ENCODE assay signal across 10 mouse cellular contexts in the genomic region with DNA sequence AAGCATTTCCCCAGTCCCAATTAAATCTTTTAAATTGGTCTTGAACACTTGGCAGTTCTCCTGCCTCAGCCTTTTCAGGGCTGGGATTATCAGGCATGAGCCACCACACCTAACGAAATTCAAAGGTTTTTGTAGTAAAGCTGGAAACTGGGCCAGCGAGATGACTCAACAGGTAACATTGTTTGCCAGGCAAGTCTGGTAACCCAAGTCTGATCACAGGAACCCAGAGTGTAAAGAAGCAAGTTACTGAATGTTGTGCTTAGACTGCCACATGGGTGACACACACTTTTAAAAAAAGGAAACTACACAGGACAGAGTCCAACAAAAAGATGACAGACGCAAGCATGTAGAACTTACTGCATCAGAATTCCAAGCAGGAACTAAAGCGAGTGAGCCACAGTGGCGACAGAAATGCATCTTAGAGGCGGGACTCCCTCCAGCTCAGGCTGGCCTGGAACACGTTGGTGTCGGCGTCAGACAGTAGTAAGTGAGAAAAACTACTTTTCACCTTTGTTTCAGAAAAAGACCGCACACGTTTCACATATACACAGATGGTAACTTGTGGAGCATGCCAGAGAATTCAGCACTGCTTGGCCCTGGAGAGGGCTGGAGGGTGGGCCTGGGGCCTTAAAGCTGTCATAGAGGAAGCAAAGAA. TPM values are rescaled to one million over a fixed set of nuclear protein-coding genes. Genes with fewer than 3 reads are reported as not detected.
A peak's percentile ranks its signal among the peaks of the same experiment; 100 is the strongest.
DNase-seq lines count a peak whose midpoint lies in the region; ATAC-seq and TF ChIP-seq lines count a peak whose summit lies in the region.
"Had no signal": no experiment of that assay in that cellular context is flagged by ENCODE, and none has a peak within 500 bp of the region (broad histone marks: within the 10 kb centered on the region; RNA-seq: fewer than 3 reads in every experiment).

No protein-coding gene starts in this region.

- H3K27me3 ChIP-seq in intestine, embryonic 15.5 days (replicated peaks), result no peaks in the 10 kb centered on the region
- H3K27me3 ChIP-seq in intestine, embryonic 16.5 days (replicated peaks; ENCODE audit: control insufficient read depth, insufficient read depth, low read length), result no peaks in the 10 kb centered on the region
- no peaks in the 10 kb centered on the region for H3K27me3 ChIP-seq in MEL (ENCODE audit: control insufficient read depth in 1 of 2, insufficient read depth in 2 of 2, low read length in 2 of 2)
- H3K27me3 ChIP-seq in forebrain, embryonic 14.5 days (replicated peaks; ENCODE audit: control insufficient read depth, insufficient read depth, low read length), result no peaks in the 10 kb centered on the region
- no peaks in the 10 kb centered on the region for H3K27me3 ChIP-seq in liver, embryonic 15.5 days
- H3K27me3 ChIP-seq: lung, embryonic 15.5 days had no signal

- H3K79me2 ChIP-seq in MEL (ENCODE audit: control insufficient read depth, insufficient read depth, low read length, poor library complexity), result peaks cover 30% of the 10 kb centered on the region

- no peak for TF ChIP-seq CTCF in MEL (IDR thresholded peaks at IDR 0.05 in 2 of 3, conservative IDR thresholded peaks at IDR 0.05 in 1 of 3; ENCODE audit: control insufficient read depth in 1 of 3, insufficient read depth in 1 of 3, low read depth in 2 of 3, low read length in 3 of 3, poor library complexity in 1 of 3, severe bottlenecking in 1 of 3)

- TF ChIP-seq EP300 in MEL (IDR thresholded peaks at IDR 0.05; ENCODE audit: low read depth in 1 of 2, low read length in 2 of 2), result no peak

- peaks cover 22% of the 10 kb centered on the region for H3K4me1 ChIP-seq in intestine, embryonic 15.5 days (replicated peaks)
- peaks cover 16% of the 10 kb centered on the region for H3K4me1 ChIP-seq in intestine, embryonic 16.5 days (ENCODE audit: control insufficient read depth, insufficient read depth, low read length)
- H3K4me1 ChIP-seq in MEL (ENCODE audit: control insufficient read depth in 1 of 2, insufficient read depth in 2 of 2, low read length in 2 of 2), result peaks cover 0 to 21% of the 10 kb centered on the region in 2 experiments; a peak in 2 of 4 replicates
- peaks cover 10% of the 10 kb centered on the region for H3K4me1 ChIP-seq in forebrain, embryonic 14.5 days (ENCODE audit: control insufficient read depth, insufficient read depth, low read length)
- H3K4me1 ChIP-seq in liver, embryonic 15.5 days (replicated peaks), result peaks cover 25% of the 10 kb centered on the region

- no peaks in the 10 kb centered on the region for H3K9me3 ChIP-seq in intestine, embryonic 15.5 days
- H3K9me3 ChIP-seq in intestine, embryonic 16.5 days (ENCODE audit: control insufficient read depth, low read length), result no peaks in the 10 kb centered on the region
- H3K9me3 ChIP-seq in MEL (replicated peaks; ENCODE audit: insufficient read depth, low read length), result no peaks in the 10 kb centered on the region
- no peaks in the 10 kb centered on the region for H3K9me3 ChIP-seq in forebrain, embryonic 14.5 days (replicated peaks; ENCODE audit: control insufficient read depth, low read length)
- no peaks in the 10 kb centered on the region for H3K9me3 ChIP-seq in liver, embryonic 15.5 days (replicated peaks)
- H3K9me3 ChIP-seq: lung, embryonic 15.5 days had no signal

- no peak for ATAC-seq in intestine, embryonic 15.5 days
- ATAC-seq in intestine, embryonic 16.5 days, result no peak
- no peak for ATAC-seq in forebrain, embryonic 14.5 days
- ATAC-seq in liver, embryonic 15.5 days (ENCODE audit: insufficient read depth), result no peak
- no peak for ATAC-seq in activated CD4-positive, CD25-positive, alpha-beta regulatory T cell, adult 4 months
- no peak for ATAC-seq in megakaryocyte-erythroid progenitor cell, adult 5-6 weeks (replicated peaks; ENCODE audit: low FRiP score, low TSS enrichment, poor library complexity, severe bottlenecking)

- no peak for TF ChIP-seq POLR2A in MEL (IDR thresholded peaks at IDR 0.05; ENCODE audit: control insufficient read depth in 1 of 2, insufficient read depth in 1 of 2, low read depth in 1 of 2, low read length in 2 of 2, poor library complexity in 1 of 2)

- H3K27ac ChIP-seq in intestine, embryonic 15.5 days, result no peak overlapping the region
- no peak overlapping the region for H3K27ac ChIP-seq in intestine, embryonic 16.5 days (ENCODE audit: low read length)
- peak overlapping the region; percentile 50 for H3K27ac ChIP-seq in MEL (ENCODE audit: control insufficient read depth, low read depth, low read length)
- H3K27ac ChIP-seq in forebrain, embryonic 14.5 days (ENCODE audit: low read depth, low read length), result no peak overlapping the region
- H3K27ac ChIP-seq in liver, embryonic 15.5 days (replicated peaks), result no peak overlapping the region
- H3K27ac ChIP-seq: lung, embryonic 15.5 days had no signal

- peak overlapping the region; percentile 71 for H3K4me2 ChIP-seq in intestine, embryonic 15.5 days (replicated peaks)
- no peak overlapping the region for H3K4me2 ChIP-seq in intestine, embryonic 16.5 days (ENCODE audit: low read depth, low read length)
- peak overlapping the region; percentile 59 for H3K4me2 ChIP-seq in forebrain, embryonic 14.5 days (ENCODE audit: low read length)
- peak overlapping the region; percentile 93; the same call in 1 of the 2 replicates for H3K4me2 ChIP-seq in liver, embryonic 15.5 days

- DNase-seq in MEL (ENCODE audit: low read depth, low spot score), result no peak
- peak; percentile 3 for DNase-seq in forebrain, embryonic 14.5 days (ENCODE audit: low spot score)
- DNase-seq in thymus, postnatal 25 days, result no peak
- DNase-seq: kidney, adult 11 months had no signal

- 75% methylated on average over 11 of the region's 11 CpGs for WGBS in intestine, embryonic 15.5 days
- WGBS in intestine, embryonic 16.5 days, result 78% methylated on average over 11 of the region's 11 CpGs
- WGBS in forebrain, embryonic 14.5 days, result 78% methylated on average over 11 of the region's 11 CpGs
- WGBS in liver, embryonic 15.5 days (ENCODE audit: insufficient replicate concordance), result 77% methylated on average over 11 of the region's 11 CpGs

- H3K36me3 ChIP-seq in intestine, embryonic 15.5 days, result peaks cover 12% of the 10 kb centered on the region; the same call in 1 of the 2 replicates
- peaks cover 7% of the 10 kb centered on the region for H3K36me3 ChIP-seq in intestine, embryonic 16.5 days (ENCODE audit: control insufficient read depth, insufficient read depth, low read length)
- peaks cover 4 to 8% of the 10 kb centered on the region in 2 experiments for H3K36me3 ChIP-seq in MEL (ENCODE audit: control insufficient read depth in 1 of 2, insufficient read depth in 2 of 2, low read length in 2 of 2)
- H3K36me3 ChIP-seq in forebrain, embryonic 14.5 days (ENCODE audit: control insufficient read depth, insufficient read depth, low read length), result peaks cover 28% of the 10 kb centered on the region
- H3K36me3 ChIP-seq in liver, embryonic 15.5 days (replicated peaks), result peaks cover 25% of the 10 kb centered on the region

- peak overlapping the region; percentile 40 for H3K9ac ChIP-seq in intestine, embryonic 15.5 days
- H3K9ac ChIP-seq in intestine, embryonic 16.5 days (ENCODE audit: low read depth, low read length), result no peak overlapping the region
- peak overlapping the region; percentile 84 for H3K9ac ChIP-seq in MEL (ENCODE audit: control insufficient read depth, low read depth, low read length, poor library complexity, severe bottlenecking)
- peak overlapping the region; percentile 63 for H3K9ac ChIP-seq in forebrain, embryonic 14.5 days (ENCODE audit: low read length)
- no peak overlapping the region for H3K9ac ChIP-seq in liver, embryonic 15.5 days
- H3K9ac ChIP-seq: lung, embryonic 15.5 days had no signal

- TF ChIP-seq RAD21 in MEL (IDR thresholded peaks at IDR 0.05; ENCODE audit: low read depth, low read length), result no peak

- no peak overlapping the region for H3K4me3 ChIP-seq in intestine, embryonic 15.5 days (replicated peaks)
- H3K4me3 ChIP-seq in intestine, embryonic 16.5 days (ENCODE audit: low read length), result no peak overlapping the region
- peak overlapping the region in 1 of 2 experiments; percentile 72; a peak in 3 of 4 replicates for H3K4me3 ChIP-seq in MEL (ENCODE audit: control insufficient read depth in 1 of 2, insufficient read depth in 1 of 2, low read depth in 2 of 2, low read length in 2 of 2)
- H3K4me3 ChIP-seq in forebrain, embryonic 14.5 days (ENCODE audit: low read depth, low read length), result no peak overlapping the region
- peak overlapping the region; percentile 97; the same call in 1 of the 2 replicates for H3K4me3 ChIP-seq in liver, embryonic 15.5 days (replicated peaks)

RNA-seq across cellular contexts. Expression of a gene that starts 1.0 kb away (rescaled TPM):
- polyA plus RNA-seq in intestine, embryonic 15.5 days (2015; fragmentation: Nextera tagmentation; extraction: Ambion mirVana), result 172 TPM in 2 replicates
- polyA plus RNA-seq in intestine, embryonic 16.5 days (2015; fragmentation: Nextera tagmentation; extraction: Ambion mirVana), result 172 and 194 TPM in 2 replicates
- total RNA-seq in MEL (2012; rRNA removed), result 287 and 295 TPM in 2 replicates
- 100 to 1,000 TPM in 1 of 2 experiments, not detected in 1; 312 TPM for polyA plus RNA-seq in MEL (2012; ENCODE audit: insufficient read depth in 1 of 2, insufficient read length in 2 of 2, low read depth in 1 of 2, low replicate concordance in 2 of 2, missing spikeins in 1 of 2)
- 147 and 149 TPM in 2 replicates for polyA plus RNA-seq in forebrain, embryonic 14.5 days (2014; fragmentation: Nextera tagmentation; extraction: Ambion mirVana)
- 107 and 109 TPM in 2 replicates for polyA plus RNA-seq in liver, embryonic 15.5 days (2015; fragmentation: Nextera tagmentation; extraction: Ambion mirVana)
- 100 to 1,000 TPM in 1 of 2 experiments, 10 to 100 TPM in 1; 87.7 to 113 TPM for polyA plus RNA-seq in activated CD4-positive, CD25-positive, alpha-beta regulatory T cell, adult 4 months (2017; shearing (Covaris generic))
- 143 and 144 TPM in 2 replicates for total RNA-seq in megakaryocyte-erythroid progenitor cell, adult 5-6 weeks (2014; fragmentation: Nextera tagmentation)
- 51.7 and 76.2 TPM in 2 replicates for total RNA-seq in megakaryocyte-erythroid progenitor cell, adult 5-6 weeks (2017)

RNA-seq across cellular contexts. Expression of a gene that starts 51.2 kb away (rescaled TPM):
- polyA plus RNA-seq in intestine, embryonic 15.5 days (2015; fragmentation: Nextera tagmentation; extraction: Ambion mirVana), result 29.6 and 32.8 TPM in 2 replicates
- polyA plus RNA-seq in intestine, embryonic 16.5 days (2015; fragmentation: Nextera tagmentation; extraction: Ambion mirVana), result 30.4 and 32.4 TPM in 2 replicates
- 13.3 and 18.9 TPM in 2 replicates for total RNA-seq in MEL (2012; rRNA removed)
- 10 to 100 TPM in 1 of 2 experiments, not detected in 1; 25.5 TPM for polyA plus RNA-seq in MEL (2012; ENCODE audit: insufficient read depth in 1 of 2, insufficient read length in 2 of 2, low read depth in 1 of 2, low replicate concordance in 2 of 2, missing spikeins in 1 of 2)
- 59.9 and 66.0 TPM in 2 replicates for polyA plus RNA-seq in forebrain, embryonic 14.5 days (2014; fragmentation: Nextera tagmentation; extraction: Ambion mirVana)
- polyA plus RNA-seq in liver, embryonic 15.5 days (2015; fragmentation: Nextera tagmentation; extraction: Ambion mirVana), result 9.4 and 10.5 TPM in 2 replicates
- polyA plus RNA-seq in activated CD4-positive, CD25-positive, alpha-beta regulatory T cell, adult 4 months (2017; shearing (Covaris generic)), result 10 to 100 TPM; 19.3 to 21.4 TPM
- total RNA-seq in megakaryocyte-erythroid progenitor cell, adult 5-6 weeks (2014; fragmentation: Nextera tagmentation), result 23.9 and 25.4 TPM in 2 replicates
- 29.4 and 35.1 TPM in 2 replicates for total RNA-seq in megakaryocyte-erythroid progenitor cell, adult 5-6 weeks (2017)

RNA-seq across cellular contexts. Expression of a gene that starts 55.4 kb away (rescaled TPM):
- polyA plus RNA-seq in intestine, embryonic 15.5 days (2015; fragmentation: Nextera tagmentation; extraction: Ambion mirVana), result 30.9 and 37.8 TPM in 2 replicates
- 26.7 and 29.7 TPM in 2 replicates for polyA plus RNA-seq in intestine, embryonic 16.5 days (2015; fragmentation: Nextera tagmentation; extraction: Ambion mirVana)
- total RNA-seq in MEL (2012; rRNA removed), result 4.5 and 6.1 TPM in 2 replicates
- 10 to 100 TPM in 1 of 2 experiments, not detected in 1; 14.6 TPM for polyA plus RNA-seq in MEL (2012; ENCODE audit: insufficient read depth in 1 of 2, insufficient read length in 2 of 2, low read depth in 1 of 2, low replicate concordance in 2 of 2, missing spikeins in 1 of 2)
- 2.7 and 3.5 TPM in 2 replicates for polyA plus RNA-seq in forebrain, embryonic 14.5 days (2014; fragmentation: Nextera tagmentation; extraction: Ambion mirVana)
- polyA plus RNA-seq in liver, embryonic 15.5 days (2015; fragmentation: Nextera tagmentation; extraction: Ambion mirVana), result 1.6 and 1.9 TPM in 2 replicates
- under 1 TPM; 0.28 to 0.59 TPM for polyA plus RNA-seq in activated CD4-positive, CD25-positive, alpha-beta regulatory T cell, adult 4 months (2017; shearing (Covaris generic))
- total RNA-seq in megakaryocyte-erythroid progenitor cell, adult 5-6 weeks (2014; fragmentation: Nextera tagmentation), result 0.04 and 0.25 TPM in 2 replicates
- total RNA-seq in megakaryocyte-erythroid progenitor cell, adult 5-6 weeks (2017), result 0.05 TPM in 1 of 2 replicates, not detected in the other

Comparison
In these comparisons a context has a peak if more than half of its experiments do, and no peak if none do; other contexts are left out.
1. H3K9ac ChIP-seq: peak in intestine, embryonic 15.5 days (single experiment), MEL (single experiment) and forebrain, embryonic 14.5 days (single experiment); none in intestine, embryonic 16.5 days (single experiment) and liver, embryonic 15.5 days (single experiment).